Mouse (Mus musculus) hindbrain, postnatal 0 days (tissue): ENCODE measurements around the gene Adamts16. TPM values are rescaled to one million over a fixed set of nuclear protein-coding genes. Genes with fewer than 3 reads are reported as not detected.

Source experiments
- ATAC-seq: fragments of 200-750 bp; cut with Nextera tagmentation; 2 replicates; pipeline ENCODE4 v1.8.0; 2017; ENCODE audit warnings: mild to moderate bottlenecking, moderate TSS enrichment, moderate library complexity
- DNase-seq: peaks from one replicate; pipeline ENCODE4 v3.0.0-alpha.2; 2015; ENCODE audit warnings: low spot score
- H3K27ac ChIP-seq: fragments of 300-500 bp; sonication (generic); 2 replicates; pipeline ENCODE4 v1.5.1; 2014; ENCODE audit warnings: mild to moderate bottlenecking
- H3K27me3 ChIP-seq: fragments of 300-500 bp; sonication (generic); 2 replicates; pipeline ENCODE4 v1.6.1; 2014; ENCODE audit warnings: low read length, mixed read lengths; ENCODE audit not compliant: insufficient read depth
- H3K36me3 ChIP-seq: fragments of 300-500 bp; sonication (generic); 2 replicates; pipeline ENCODE4 v1.6.1; 2014; ENCODE audit warnings: low read length, mixed read lengths; ENCODE audit not compliant: insufficient read depth
- H3K4me1 ChIP-seq: fragments of 300-500 bp; sonication (generic); 2 replicates; pipeline ENCODE4 v1.6.1; 2014; ENCODE audit warnings: antibody characterized with exemption, low read length, mixed read lengths; ENCODE audit not compliant: insufficient read depth
- H3K4me2 ChIP-seq: fragments of 300-500 bp; sonication (generic); 2 replicates; pipeline ENCODE4 v1.6.1; 2014; ENCODE audit warnings: low read depth, mild to moderate bottlenecking, low read length, moderate library complexity, mixed read lengths
- H3K4me3 ChIP-seq: fragments of 300-500 bp; sonication (generic); 2 replicates; pipeline ENCODE4 v1.5.1; 2014; ENCODE audit warnings: low read length
- H3K9ac ChIP-seq: fragments of 300-500 bp; sonication (generic); replicated peaks from 2 replicates; pipeline ENCODE4 v1.6.1; 2014; ENCODE audit warnings: mild to moderate bottlenecking, low read length, moderate library complexity, mixed read lengths
- H3K9me3 ChIP-seq: fragments of 300-500 bp; sonication (generic); 2 replicates; pipeline ENCODE4 v1.6.1; 2016; ENCODE audit warnings: low read length, mixed read lengths
- CTCF ChIP-seq: IDR thresholded peaks from 2 replicates; pipeline ENCODE4 v1.5.1; 2016; ENCODE audit warnings: antibody characterized with exemption, control low read depth, low read depth
- WGBS: fragments of 180-500 bp; shearing (Covaris S2); extraction: QIAGEN DNeasy Blood & Tissue Kit; methylation state at CpG from one replicate; pipeline ENCODE4 v1.1.7; 2014; 5-methylcytosine and 5-hydroxymethylcytosine counted together
- polyA plus RNA-seq: library from polyadenylated mRNA; unstranded; fragments of >200 nt; fragmentation: Nextera tagmentation; extraction: Ambion mirVana; gene quantifications from 2 replicates; pipeline ENCODE4 v1.2.1, GENCODE M21; 2015
- total RNA-seq: library from RNA; depleted of rRNA; stranded (reverse); fragments of >200 nt; gene quantifications from 2 replicates; pipeline ENCODE4 v1.2.3, GENCODE M21; 2014

The Adamts16 gene
- total and polyA plus RNA-seq, 2 experiments from 2014 or later = 2.4 to 4.7 TPM

DNA sequence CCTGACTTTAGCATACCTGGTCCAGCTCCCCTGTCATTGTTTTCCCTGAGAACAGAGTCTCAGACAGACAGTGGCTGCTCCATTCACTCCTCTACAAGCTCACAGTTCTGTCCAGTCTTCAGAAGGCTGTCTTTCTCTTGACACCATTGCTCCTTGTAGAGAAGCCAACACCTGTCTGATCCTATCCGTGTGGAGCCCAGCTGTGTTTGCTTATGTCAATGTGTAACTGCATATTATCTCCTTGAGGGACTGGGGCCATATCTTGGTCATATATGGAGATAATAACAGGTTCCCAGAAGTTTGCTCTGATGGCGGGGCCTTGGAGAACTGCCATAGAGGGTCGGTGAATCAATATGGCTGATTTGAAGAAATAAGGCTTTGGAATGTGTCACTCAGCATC is 115.4 kb downstream of the Adamts16 start:
- WGBS = 88% methylated on average over 3 of the region's 3 CpGs
- no peak overlapping the region for H3K4me3 ChIP-seq
- H3K27me3 ChIP-seq = no peaks in the 10 kb centered on the region
- no peak for TF ChIP-seq CTCF
- no peaks in the 10 kb centered on the region for H3K9me3 ChIP-seq
- H3K9ac ChIP-seq = no peak overlapping the region
- DNase-seq = no peak
- no peak overlapping the region for H3K4me2 ChIP-seq
- no peak overlapping the region for H3K27ac ChIP-seq
- no peaks in the 10 kb centered on the region for H3K36me3 ChIP-seq
- no peak for ATAC-seq
- H3K4me1 ChIP-seq = no peaks in the 10 kb centered on the region

DNA sequence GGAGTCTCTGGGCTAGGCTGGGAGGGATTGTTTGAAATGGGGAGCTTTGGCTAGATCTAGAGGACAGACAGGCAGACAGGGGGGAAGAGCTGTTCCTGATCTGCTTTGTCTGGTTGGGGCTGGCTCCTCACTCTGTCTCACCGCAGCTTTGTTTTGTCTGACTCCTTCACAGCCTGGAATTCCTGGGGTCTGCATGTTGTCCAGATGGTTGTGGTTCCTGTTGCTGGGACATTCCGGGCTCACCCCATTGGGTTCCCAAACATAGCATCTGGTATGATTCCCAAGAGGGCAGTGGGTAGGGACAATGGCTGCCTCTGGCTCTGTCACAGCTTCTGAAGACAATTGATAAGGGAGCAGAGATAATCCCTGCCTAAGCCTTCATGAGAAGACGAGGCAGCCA is 117.0 kb downstream of the Adamts16 start:
- H3K36me3 ChIP-seq = no peaks in the 10 kb centered on the region
- H3K9me3 ChIP-seq = no peaks in the 10 kb centered on the region
- H3K9ac ChIP-seq = no peak overlapping the region
- no peak for DNase-seq
- no peak overlapping the region for H3K4me3 ChIP-seq
- TF ChIP-seq CTCF = no peak
- H3K4me1 ChIP-seq = no peaks in the 10 kb centered on the region
- H3K27ac ChIP-seq = no peak overlapping the region
- no peak overlapping the region for H3K4me2 ChIP-seq
- no peak for ATAC-seq
- H3K27me3 ChIP-seq = no peaks in the 10 kb centered on the region
- WGBS = 52% methylated on average over 3 of the region's 3 CpGs

DNA sequence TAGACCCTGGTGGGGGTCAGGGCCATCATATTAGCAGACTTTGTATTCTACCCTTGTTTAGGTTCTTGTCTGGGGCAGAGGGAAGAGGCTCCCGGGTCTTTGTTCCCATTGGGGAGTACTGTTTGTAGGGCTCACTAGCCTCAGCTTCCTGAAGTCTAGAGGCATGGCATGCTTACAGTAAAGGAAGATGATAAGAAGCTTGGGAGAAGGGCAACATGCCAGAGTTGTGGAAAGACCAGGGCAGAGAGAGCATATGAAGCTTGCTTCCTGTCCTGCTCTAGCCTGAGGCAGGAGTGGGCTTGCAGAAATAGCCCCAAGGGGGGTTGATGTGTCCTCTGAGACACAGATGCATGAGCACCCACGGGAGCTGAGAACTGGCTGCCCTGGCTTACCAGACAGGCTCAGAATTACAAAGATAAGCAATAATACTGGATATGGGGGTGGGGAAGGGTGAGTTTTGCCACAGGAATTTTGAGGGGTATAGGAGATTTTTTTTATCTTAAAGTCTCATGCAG is 117.4 kb downstream of the Adamts16 start:
- Histone ChIP-seq H3K36me3 (no peaks in the 10 kb centered on the region), H3K4me3 (no peak overlapping the region), H3K4me2 (no peak overlapping the region), H3K9me3 (no peaks in the 10 kb centered on the region), H3K4me1 (no peaks in the 10 kb centered on the region), H3K9ac (no peak overlapping the region), H3K27ac (no peak overlapping the region), H3K27me3 (no peaks in the 10 kb centered on the region)
- 63% methylated on average over 2 of the region's 2 CpGs for WGBS
- ATAC-seq (no peak), DNase-seq (no peak)
- no peak for TF ChIP-seq CTCF

DNA sequence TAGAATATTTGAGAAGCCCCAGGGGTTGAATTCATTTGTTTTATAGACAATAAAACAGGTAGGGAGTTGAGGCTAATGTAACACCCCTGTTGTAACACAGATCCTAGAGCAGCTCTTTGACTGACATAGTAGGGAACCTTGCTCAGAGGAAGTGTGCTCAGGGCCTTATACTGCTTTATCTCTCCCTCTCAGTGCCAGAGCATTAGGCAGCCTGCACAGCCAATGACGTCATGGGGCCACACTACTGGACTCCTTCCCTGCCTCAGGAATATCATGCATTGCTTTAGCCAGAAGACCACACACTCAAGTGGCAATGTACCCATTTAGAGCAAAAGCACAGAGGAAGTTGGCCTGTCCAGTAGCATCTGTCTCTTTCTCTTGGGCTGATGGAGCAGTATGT is 121.6 kb downstream of the Adamts16 start:
- no peak overlapping the region for H3K27ac ChIP-seq
- H3K27me3 ChIP-seq = no peaks in the 10 kb centered on the region
- H3K4me1 ChIP-seq = no peaks in the 10 kb centered on the region
- 86% methylated on average over 1 of the region's 1 CpGs for WGBS
- H3K9me3 ChIP-seq = no peaks in the 10 kb centered on the region
- DNase-seq (no peak), ATAC-seq (no peak)
- H3K4me3 ChIP-seq = no peak overlapping the region
- no peak overlapping the region for H3K4me2 ChIP-seq
- H3K36me3 ChIP-seq = no peaks in the 10 kb centered on the region
- no peak for TF ChIP-seq CTCF
- no peak overlapping the region for H3K9ac ChIP-seq

DNA sequence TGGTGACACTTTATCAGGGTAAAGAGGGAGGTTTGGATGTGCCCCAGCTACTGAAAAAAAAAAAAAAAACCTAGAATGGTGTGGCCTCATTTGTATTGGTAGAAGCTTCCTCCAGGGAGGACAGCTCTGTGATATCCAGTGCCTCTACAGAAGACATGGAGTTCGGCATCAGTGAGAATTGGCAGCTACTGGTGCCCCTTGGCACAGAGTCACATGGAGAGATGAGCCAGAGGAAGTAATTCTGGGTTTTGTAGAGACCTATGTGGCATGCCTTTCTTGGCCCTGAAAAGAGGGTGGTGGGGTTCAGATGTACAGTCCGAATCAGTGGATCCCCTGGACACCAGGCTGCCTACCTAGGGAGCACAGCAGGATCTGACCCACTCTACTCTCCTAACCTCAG is 122.8 kb downstream of the Adamts16 start:
- no peak overlapping the region for H3K4me3 ChIP-seq
- H3K27me3 ChIP-seq = no peaks in the 10 kb centered on the region
- no peak overlapping the region for H3K27ac ChIP-seq
- ATAC-seq (no peak), DNase-seq (no peak)
- 40% methylated on average over 2 of the region's 2 CpGs for whole genome bisulfite sequencing
- no peaks in the 10 kb centered on the region for H3K9me3 ChIP-seq
- no peaks in the 10 kb centered on the region for H3K4me1 ChIP-seq
- no peak overlapping the region for H3K9ac ChIP-seq
- no peak overlapping the region for H3K4me2 ChIP-seq
- no peak for TF ChIP-seq CTCF
- H3K36me3 ChIP-seq = no peaks in the 10 kb centered on the region

DNA sequence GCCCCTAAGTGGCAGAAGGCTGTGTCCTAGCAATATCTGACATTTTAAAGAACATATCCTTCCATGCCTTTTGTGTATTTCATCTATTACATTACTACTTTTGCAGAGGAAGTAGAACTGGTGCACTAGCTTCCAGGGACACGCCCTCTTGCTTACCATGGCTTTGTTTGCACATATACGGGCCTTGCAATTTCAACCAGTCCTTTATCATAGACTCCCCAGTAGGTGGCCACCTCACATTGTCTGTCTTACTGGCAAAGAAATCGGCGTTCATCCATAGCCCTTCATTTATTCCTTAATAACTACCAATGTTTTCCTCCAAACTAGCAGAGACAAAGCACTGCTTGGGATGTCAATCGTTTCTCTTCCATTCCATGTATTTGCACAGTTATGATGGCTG is 125.6 kb downstream of the Adamts16 start:
- no peaks in the 10 kb centered on the region for H3K9me3 ChIP-seq
- WGBS = 68% methylated on average over 5 of the region's 5 CpGs
- H3K9ac ChIP-seq = no peak overlapping the region
- peak; percentile 25; the same call in 1 of the 2 replicates for TF ChIP-seq CTCF
- ATAC-seq (no peak), DNase-seq (no peak)
- H3K36me3 ChIP-seq = no peaks in the 10 kb centered on the region
- H3K4me1 ChIP-seq = no peaks in the 10 kb centered on the region
- H3K27ac ChIP-seq = no peak overlapping the region
- no peak overlapping the region for H3K4me3 ChIP-seq
- H3K4me2 ChIP-seq = no peak overlapping the region
- no peaks in the 10 kb centered on the region for H3K27me3 ChIP-seq

DNA sequence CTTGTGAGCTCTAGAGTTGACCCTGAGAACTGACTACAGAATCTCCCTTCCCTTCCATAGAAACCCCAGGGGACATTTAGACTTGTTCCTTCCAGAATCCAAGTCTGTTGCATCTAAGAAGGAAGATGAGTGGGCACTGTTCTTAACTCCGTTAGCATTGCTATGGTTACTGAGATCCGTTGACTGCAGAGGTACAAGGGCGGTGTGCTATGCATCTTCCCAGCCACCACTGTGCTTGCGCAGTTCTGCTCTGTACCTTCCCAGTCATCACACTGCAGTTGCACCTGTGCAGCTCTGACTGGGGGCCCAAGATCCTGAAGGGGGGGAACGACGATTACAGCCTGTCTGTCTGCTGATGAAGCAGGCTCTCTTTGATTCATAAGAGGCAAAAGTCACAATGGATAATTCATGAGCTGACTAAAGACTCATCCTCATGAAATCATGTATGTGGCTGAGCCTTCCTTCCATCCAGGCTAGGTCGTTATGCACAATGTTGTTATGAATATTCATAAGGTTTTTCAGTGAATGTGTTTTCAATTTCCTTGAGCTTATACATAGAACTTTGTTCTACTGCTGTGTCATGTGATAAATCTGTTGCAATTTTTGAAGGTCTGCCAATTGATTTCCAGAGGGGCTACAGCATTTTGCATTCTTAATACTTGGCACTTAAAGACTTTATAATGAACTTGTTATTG is 127.4 kb downstream of the Adamts16 start:
- DNase-seq = peak; percentile 40

More for the DNA sequence above, 127.4 kb downstream of the Adamts16 start:
- peak; percentile 67 for ATAC-seq
- no peak for TF ChIP-seq CTCF
- Histone ChIP-seq H3K27ac (0 out of 2 replicates have a peak overlapping the region, but pooled peaks have one; percentile 27), H3K36me3 (no peaks in the 10 kb centered on the region), H3K9ac (no peak overlapping the region), H3K4me1 (no peaks in the 10 kb centered on the region), H3K9me3 (no peaks in the 10 kb centered on the region), H3K4me2 (no peak overlapping the region), H3K27me3 (no peaks in the 10 kb centered on the region), H3K4me3 (no peak overlapping the region)
- WGBS = 50% methylated on average over 7 of the region's 7 CpGs
